Mouse (Mus musculus) stomach, embryonic 15.5 days (tissue): ENCODE results near the gene Klf15. TPM values are rescaled to one million over a fixed set of nuclear protein-coding genes. Genes with fewer than 3 reads are reported as not detected.
A peak's percentile ranks its signal among the peaks of the same experiment; 100 is the strongest.

Experiments
- ATAC-seq: fragments of 200-750 bp; cut with Nextera tagmentation; 2 replicates; pipeline ENCODE4 v1.8.0; 2017; ENCODE audit warnings: low read depth, moderate number of reproducible peaks, moderate TSS enrichment; ENCODE audit not compliant: insufficient read depth, low FRiP score
- H3K27ac ChIP-seq: fragments of 300-500 bp; sonication (generic); 2 replicates; pipeline ENCODE4 v1.5.1; 2015; ENCODE audit warnings: mild to moderate bottlenecking, inconsistent platforms
- H3K27me3 ChIP-seq: fragments of 300-500 bp; sonication (generic); replicated peaks from 2 replicates; pipeline ENCODE4 v1.6.1; 2015; ENCODE audit warnings: inconsistent platforms
- H3K36me3 ChIP-seq: fragments of 300-500 bp; sonication (generic); 2 replicates; pipeline ENCODE4 v1.6.1; 2015; ENCODE audit warnings: inconsistent platforms
- H3K4me1 ChIP-seq: fragments of 300-500 bp; sonication (generic); 2 replicates; pipeline ENCODE4 v1.6.1; 2015; ENCODE audit warnings: inconsistent platforms
- H3K4me2 ChIP-seq: fragments of 300-500 bp; sonication (generic); 2 replicates; pipeline ENCODE4 v1.6.1; 2015; ENCODE audit warnings: mild to moderate bottlenecking, inconsistent platforms
- H3K4me3 ChIP-seq: fragments of 300-500 bp; sonication (generic); replicated peaks from 2 replicates; pipeline ENCODE4 v1.5.1; 2015; ENCODE audit warnings: inconsistent platforms
- H3K9ac ChIP-seq: fragments of 300-500 bp; sonication (generic); 2 replicates; pipeline ENCODE4 v1.6.1; 2015; ENCODE audit warnings: inconsistent platforms
- H3K9me3 ChIP-seq: fragments of 300-500 bp; sonication (generic); 2 replicates; pipeline ENCODE4 v1.6.1; 2016; ENCODE audit warnings: inconsistent platforms
- WGBS: fragments of 180-500 bp; shearing (Covaris S2); methylation state at CpG from one replicate; pipeline ENCODE4 v1.1.7; 2015; 5-methylcytosine and 5-hydroxymethylcytosine counted together
- polyA plus RNA-seq: library from polyadenylated mRNA; unstranded; fragments of >200 nt; fragmentation: Nextera tagmentation; extraction: Ambion mirVana; gene quantifications from 2 replicates; pipeline ENCODE4 v1.2.1, GENCODE M21; 2015

The Klf15 gene
- 11.5 and 13.5 TPM in 2 replicates for polyA plus RNA-seq

- Histone ChIP-seq H3K9ac (peak within 1 kb of the TSS; percentile 58), H3K4me3 (peak within 1 kb of the TSS; percentile 65), H3K36me3 (no peaks in the 10 kb centered on the region), H3K9me3 (no peaks in the 10 kb centered on the region), H3K4me1 (peaks cover 11% of the 10 kb centered on the region; the same call in 1 of the 2 replicates), H3K27ac (peak within 1 kb of the TSS; percentile 31), H3K4me2 (peak within 1 kb of the TSS; percentile 100), H3K27me3 (peaks cover 19% of the 10 kb centered on the region)
- WGBS: under 1% methylated on average over 40 of the region's 70 CpGs
- peak; percentile 61 for ATAC-seq
These were observed at the start of gene Klf15 for GRCm38 (mm10) chr6:90462181-90462706. Gene Klf15 (plus strand): TSS chr6:90462576.

GRCm38 (mm10) chr6:90422565-90422964 lies 39.8 kb upstream of the Klf15 start:
- H3K9ac ChIP-seq: no peak overlapping the region

GRCm38 (mm10) chr6:90425361-90425760 lies 37.0 kb upstream of the Klf15 start:
- peaks cover 10% of the 10 kb centered on the region for H3K4me1 ChIP-seq
- H3K9ac ChIP-seq: no peak overlapping the region
- no peak overlapping the region for H3K4me2 ChIP-seq
- no peak for ATAC-seq
- no peaks in the 10 kb centered on the region for H3K9me3 ChIP-seq
- 72% methylated on average over 3 of the region's 3 CpGs for WGBS
- H3K27me3 ChIP-seq: no peaks in the 10 kb centered on the region; the same call in 1 of the 2 replicates
- no peak overlapping the region for H3K4me3 ChIP-seq
- H3K27ac ChIP-seq: no peak overlapping the region
- no peaks in the 10 kb centered on the region for H3K36me3 ChIP-seq

More at GRCm38 (mm10) chr6:90422565-90422964, 39.8 kb upstream of the Klf15 start:
- Histone ChIP-seq H3K36me3 (no peaks in the 10 kb centered on the region), H3K9me3 (no peaks in the 10 kb centered on the region), H3K27ac (no peak overlapping the region), H3K4me1 (no peaks in the 10 kb centered on the region), H3K4me2 (peak overlapping the region; percentile 44), H3K4me3 (peak overlapping the region; percentile 15; the same call in 1 of the 2 replicates), H3K27me3 (no peaks in the 10 kb centered on the region; the same call in 1 of the 2 replicates)
- 8% methylated on average over 14 of the region's 14 CpGs for WGBS
- peak; percentile 65 for ATAC-seq

GRCm38 (mm10) chr6:90426003-90426402 lies 36.4 kb upstream of the Klf15 start:
- no peak overlapping the region for H3K4me2 ChIP-seq
- WGBS: 75% methylated on average over 4 of the region's 4 CpGs
- ATAC-seq: no peak

DNA sequence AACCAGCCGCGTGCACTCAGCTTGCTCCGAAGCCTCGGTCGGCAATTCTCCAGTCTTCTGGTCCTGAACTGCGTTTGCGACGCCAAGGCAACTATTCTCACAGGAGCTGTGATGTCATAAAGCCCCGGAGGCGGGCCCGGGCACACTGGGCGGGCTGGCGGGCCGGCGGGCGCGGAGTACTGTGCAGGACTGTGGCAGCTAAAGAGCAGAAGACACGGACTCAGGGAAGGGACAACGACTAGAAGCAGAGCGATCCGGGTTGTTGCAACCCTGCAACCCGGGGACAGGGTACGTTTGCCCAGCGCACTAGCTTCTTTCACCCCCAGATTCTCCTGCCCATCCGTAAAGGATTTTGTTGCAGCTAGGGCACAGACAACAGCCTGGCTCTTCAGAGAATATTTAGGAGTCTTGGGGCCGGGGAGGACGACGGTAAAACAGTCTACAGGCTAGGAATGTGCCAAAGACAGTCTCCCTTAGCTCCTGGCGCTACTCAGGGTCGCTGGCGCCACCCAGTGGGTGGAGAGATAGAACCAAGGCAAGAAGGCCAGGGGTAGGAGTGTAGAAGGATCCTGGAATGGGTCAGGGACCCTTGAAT lies 33.9 kb upstream of the Klf15 start, which contains the start of gene Cfap100:
Gene Cfap100, minus strand, starts transcription at position 418 of the 595 bp plus-strand sequence.
- Histone ChIP-seq H3K36me3 (no peaks in the 10 kb centered on the region), H3K27ac (no peak within 1 kb of the TSS), H3K27me3 (no peaks in the 10 kb centered on the region; the same call in 1 of the 2 replicates), H3K4me1 (peaks cover 10% of the 10 kb centered on the region), H3K4me2 (peak within 1 kb of the TSS; percentile 89), H3K9me3 (no peaks in the 10 kb centered on the region), H3K9ac (peak within 1 kb of the TSS; percentile 22; the same call in 1 of the 2 replicates), H3K4me3 (peak within 1 kb of the TSS; percentile 43)
- WGBS: 0% methylated on average over 31 of the region's 31 CpGs
- peak; percentile 87 for ATAC-seq

More at GRCm38 (mm10) chr6:90426003-90426402, 36.4 kb upstream of the Klf15 start:
- Histone ChIP-seq H3K27ac (no peak overlapping the region), H3K4me3 (no peak overlapping the region), H3K27me3 (no peaks in the 10 kb centered on the region; the same call in 1 of the 2 replicates), H3K4me1 (peaks cover 10% of the 10 kb centered on the region), H3K9ac (no peak overlapping the region), H3K36me3 (no peaks in the 10 kb centered on the region), H3K9me3 (no peaks in the 10 kb centered on the region)

- 71% methylated on average over 14 of the region's 14 CpGs for WGBS
- ATAC-seq: no peak
- no peaks in the 10 kb centered on the region; the same call in 1 of the 2 replicates for H3K27me3 ChIP-seq
These were observed 32.5 kb upstream of the Klf15 start for GRCm38 (mm10) chr6:90429911-90430310.

DNA sequence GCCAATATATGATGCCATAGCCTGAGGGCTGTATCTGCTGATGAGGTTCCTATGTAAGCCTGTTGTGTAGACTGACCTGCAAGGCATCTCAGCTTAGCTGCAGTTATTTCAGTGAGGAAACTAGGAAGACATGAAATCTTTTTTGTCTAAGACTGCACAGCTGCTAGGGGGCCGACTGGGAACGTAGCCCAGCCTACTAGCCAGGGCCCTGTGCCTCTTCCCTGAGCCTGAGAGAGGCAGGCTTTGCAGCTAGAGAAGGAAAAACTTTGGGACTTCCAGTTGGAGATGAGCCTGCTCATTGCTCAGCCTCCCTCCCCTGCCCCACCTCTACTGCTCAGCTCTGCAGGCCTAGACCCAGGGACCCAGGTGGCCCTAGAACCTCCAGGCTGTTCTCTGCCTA lies 30.9 kb upstream of the Klf15 start:
- ATAC-seq: no peak
- no peak overlapping the region for H3K27ac ChIP-seq
- H3K9me3 ChIP-seq: no peaks in the 10 kb centered on the region
- WGBS: 57% methylated on average over 2 of the region's 2 CpGs
- H3K27me3 ChIP-seq: no peaks in the 10 kb centered on the region; the same call in 1 of the 2 replicates
- H3K4me2 ChIP-seq: no peak overlapping the region
- no peak overlapping the region for H3K4me3 ChIP-seq
- no peak overlapping the region for H3K9ac ChIP-seq
- H3K4me1 ChIP-seq: peaks cover 10% of the 10 kb centered on the region
- H3K36me3 ChIP-seq: no peaks in the 10 kb centered on the region

More at GRCm38 (mm10) chr6:90429911-90430310, 32.5 kb upstream of the Klf15 start:
- Histone ChIP-seq H3K27ac (no peak overlapping the region), H3K9ac (no peak overlapping the region), H3K36me3 (no peaks in the 10 kb centered on the region), H3K4me1 (peaks cover 10% of the 10 kb centered on the region), H3K4me3 (no peak overlapping the region), H3K9me3 (no peaks in the 10 kb centered on the region), H3K4me2 (no peak overlapping the region)

DNA sequence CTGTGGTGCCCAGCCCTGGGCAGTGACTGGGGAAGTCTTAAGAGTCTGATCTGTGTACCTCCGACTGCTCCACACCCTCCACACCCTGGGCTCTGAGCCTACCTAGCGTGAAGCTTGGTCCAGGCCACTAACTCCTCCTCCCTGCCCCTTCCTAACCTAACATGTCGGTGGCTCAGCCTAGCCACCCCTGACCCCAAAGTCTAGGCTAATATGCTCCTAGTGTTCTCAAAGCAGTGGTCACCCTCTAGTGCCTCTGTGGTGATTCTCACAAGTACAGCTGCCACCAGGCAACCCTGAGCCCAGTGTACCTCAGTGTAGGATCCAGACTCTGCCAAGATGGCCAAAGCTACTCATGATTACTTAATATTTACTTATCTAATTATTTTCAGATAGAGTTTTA lies 27.7 kb upstream of the Klf15 start:
- no peaks in the 10 kb centered on the region for H3K4me1 ChIP-seq
- peak; percentile 56; the same call in 1 of the 2 replicates for ATAC-seq
- H3K4me2 ChIP-seq: no peak overlapping the region
- H3K27ac ChIP-seq: no peak overlapping the region
- WGBS: 71% methylated on average over 3 of the region's 3 CpGs
- H3K27me3 ChIP-seq: no peaks in the 10 kb centered on the region
- no peak overlapping the region for H3K9ac ChIP-seq
- no peaks in the 10 kb centered on the region for H3K9me3 ChIP-seq
- no peaks in the 10 kb centered on the region for H3K36me3 ChIP-seq
- H3K4me3 ChIP-seq: no peak overlapping the region

GRCm38 (mm10) chr6:90435195-90435618 lies 27.2 kb upstream of the Klf15 start:
- H3K4me1 ChIP-seq: no peaks in the 10 kb centered on the region
- no peaks in the 10 kb centered on the region for H3K36me3 ChIP-seq
- H3K9ac ChIP-seq: no peak overlapping the region
- no peak overlapping the region for H3K4me3 ChIP-seq
- WGBS: 13% methylated on average over 11 of the region's 11 CpGs
- no peak overlapping the region; the same call in 1 of the 2 replicates for H3K27ac ChIP-seq
- H3K9me3 ChIP-seq: no peaks in the 10 kb centered on the region
- ATAC-seq: peak; percentile 84
- H3K4me2 ChIP-seq: no peak overlapping the region
- H3K27me3 ChIP-seq: no peaks in the 10 kb centered on the region

GRCm38 (mm10) chr6:90436192-90436907 lies 26.0 kb upstream of the Klf15 start:
- Histone ChIP-seq H3K36me3 (no peaks in the 10 kb centered on the region), H3K4me3 (no peak overlapping the region), H3K27me3 (no peaks in the 10 kb centered on the region), H3K9ac (no peak overlapping the region), H3K4me1 (no peaks in the 10 kb centered on the region), H3K4me2 (no peak overlapping the region), H3K27ac (no peak overlapping the region), H3K9me3 (no peaks in the 10 kb centered on the region)
- WGBS: 74% methylated on average over 10 of the region's 10 CpGs
- ATAC-seq: no peak

- no peak overlapping the region for H3K27ac ChIP-seq
- WGBS: 90% methylated on average over 3 of the region's 3 CpGs
- no peaks in the 10 kb centered on the region for H3K27me3 ChIP-seq
- no peaks in the 10 kb centered on the region for H3K36me3 ChIP-seq
- H3K4me2 ChIP-seq: no peak overlapping the region
- no peak overlapping the region for H3K9ac ChIP-seq
- no peak overlapping the region for H3K4me3 ChIP-seq
- H3K4me1 ChIP-seq: no peaks in the 10 kb centered on the region
- no peak for ATAC-seq
- H3K9me3 ChIP-seq: no peaks in the 10 kb centered on the region
These were observed 25.3 kb upstream of the Klf15 start for GRCm38 (mm10) chr6:90437041-90437440.

DNA sequence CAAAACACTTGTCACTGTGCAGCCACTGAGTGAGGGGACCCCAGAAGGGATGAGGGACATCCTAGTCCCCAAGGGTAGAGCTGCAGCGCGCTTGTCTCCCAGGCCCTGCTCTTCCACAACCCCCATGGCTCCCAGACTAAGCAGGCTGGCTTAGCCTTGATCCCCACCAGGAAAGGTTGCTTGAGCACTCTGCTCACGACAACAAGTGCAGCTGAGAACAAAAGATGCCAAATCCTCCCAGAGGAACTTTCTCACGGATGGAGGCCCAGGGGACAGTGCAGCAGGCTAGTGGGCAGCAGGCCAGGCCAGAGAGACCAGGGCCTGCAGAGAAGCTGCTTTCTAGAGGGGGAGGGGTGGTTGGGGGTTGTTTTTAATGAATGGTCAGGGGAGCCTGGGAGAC lies 15.5 kb upstream of the Klf15 start:
- H3K4me2 ChIP-seq: no peak overlapping the region
- no peak overlapping the region for H3K4me3 ChIP-seq
- H3K27ac ChIP-seq: no peak overlapping the region
- H3K9me3 ChIP-seq: no peaks in the 10 kb centered on the region
- no peak overlapping the region for H3K9ac ChIP-seq
- no peaks in the 10 kb centered on the region for H3K4me1 ChIP-seq
- H3K27me3 ChIP-seq: no peaks in the 10 kb centered on the region
- H3K36me3 ChIP-seq: no peaks in the 10 kb centered on the region
- WGBS: 49% methylated on average over 4 of the region's 4 CpGs
- ATAC-seq: no peak
